Mouse (Mus musculus) adrenal gland, postnatal 4 days (tissue): ENCODE measurements around the gene Cacng1. TPM values are rescaled to one million over a fixed set of nuclear protein-coding genes. Genes with fewer than 3 reads are reported as not detected.

ENCODE experiments used
- DNase-seq, 2 experiments: peaks; one replicate each; pipeline ENCODE4 v3.0.0; 2021 to 2022; ENCODE audit warnings: low spot score in 2 of 2, mixed read lengths in 2 of 2
- long read RNA-seq, 2 experiments: library from polyadenylated mRNA; stranded (forward); transcript quantifications; one replicate each; pipeline ENCODE4 v2.0.0; 2021
- total RNA-seq, 2 experiments: library from RNA; stranded (reverse); gene quantifications; 2 replicates each; pipeline ENCODE4 v1.2.3; 2021

The Cacng1 gene
- total RNA-seq, result 10 to 100 TPM in 1 of 2 experiments, 1 to 10 TPM in 1; 2.4 to 11.1 TPM
- long read RNA-seq, experiment 1, transcript Cacng1-201 (4 exons, 1,249 nt), result major isoform, 10 of 11 reads
- long read RNA-seq, experiment 1, partial matches to known transcripts, result 1 of 11 reads
- long read RNA-seq, experiment 1, other reads (novel, unspliced or antisense), result 0 of 11 reads
- long read RNA-seq, experiment 2, result 0 reads

DNA sequence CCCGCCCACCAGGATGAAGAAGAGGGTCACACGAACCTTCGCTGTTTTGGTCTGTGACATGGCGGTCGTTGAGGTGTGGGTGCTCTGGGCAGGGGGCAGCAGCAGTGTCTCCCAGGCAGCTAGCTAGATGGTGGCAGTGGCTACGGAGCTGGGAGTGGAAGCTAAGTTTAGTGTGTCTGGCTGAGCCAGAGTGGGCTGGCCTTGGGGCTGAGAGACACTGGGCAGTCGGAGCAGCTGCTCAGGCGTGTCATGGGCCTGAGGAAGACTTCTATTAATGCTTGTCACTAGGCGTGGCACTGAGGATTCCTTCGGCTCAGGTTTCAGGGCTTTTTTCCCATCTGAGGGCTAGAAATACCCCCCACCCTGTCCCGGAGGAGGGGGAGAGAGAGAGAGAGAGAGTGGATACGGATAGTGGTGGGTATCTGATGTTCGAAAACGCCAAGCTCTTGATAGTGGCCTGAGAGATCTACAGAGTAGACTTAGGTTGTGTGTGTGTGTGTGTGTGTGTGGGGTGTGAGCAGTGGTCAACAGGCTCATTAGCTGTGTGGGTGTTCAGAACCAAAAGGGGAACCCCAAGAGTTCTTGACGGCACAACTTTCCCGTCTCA, at the start of gene Cacng1:
Gene Cacng1 (minus strand): TSS at position 191 of the 607 bp plus-strand sequence.
- no peak for DNase-seq

DNA sequence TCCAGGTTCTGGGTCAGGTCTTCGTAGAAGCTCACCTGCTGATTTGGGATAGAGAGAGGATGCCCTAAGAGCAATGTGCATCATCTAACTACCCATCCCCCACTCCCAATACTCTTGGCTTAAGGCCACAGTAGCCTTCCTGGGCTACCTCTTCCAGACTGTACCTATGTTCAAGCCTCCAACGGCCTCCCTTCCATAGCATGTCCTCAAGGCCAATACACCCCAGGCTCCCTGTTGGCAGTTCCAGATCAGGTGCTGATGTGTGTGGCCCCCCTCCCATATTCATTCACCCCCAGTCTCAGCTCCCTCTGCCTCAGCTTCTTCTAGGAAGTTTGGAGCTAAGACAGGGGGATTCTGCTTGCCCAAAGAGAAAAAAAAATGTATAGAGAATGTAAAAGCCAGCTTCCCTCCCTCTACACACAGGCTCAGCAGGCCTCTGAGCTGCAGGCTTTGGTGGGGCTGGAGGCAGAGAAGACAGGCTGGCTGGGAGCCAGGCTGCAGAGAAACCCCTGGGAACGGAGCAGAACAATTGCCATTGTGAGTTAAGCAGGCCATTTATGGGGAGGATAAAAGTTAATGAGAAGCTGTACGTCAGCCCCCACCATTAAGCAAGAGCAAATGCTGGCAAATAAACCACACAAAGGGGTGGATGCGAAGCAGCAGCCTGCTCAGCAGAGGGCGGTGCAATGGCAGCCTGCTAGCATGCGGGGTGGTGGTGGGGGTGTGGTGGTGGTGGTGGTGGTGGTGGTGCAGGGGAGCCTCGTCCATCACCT, 46.6 kb upstream of the Cacng1 start:
- DNase-seq, result no peak

DNA sequence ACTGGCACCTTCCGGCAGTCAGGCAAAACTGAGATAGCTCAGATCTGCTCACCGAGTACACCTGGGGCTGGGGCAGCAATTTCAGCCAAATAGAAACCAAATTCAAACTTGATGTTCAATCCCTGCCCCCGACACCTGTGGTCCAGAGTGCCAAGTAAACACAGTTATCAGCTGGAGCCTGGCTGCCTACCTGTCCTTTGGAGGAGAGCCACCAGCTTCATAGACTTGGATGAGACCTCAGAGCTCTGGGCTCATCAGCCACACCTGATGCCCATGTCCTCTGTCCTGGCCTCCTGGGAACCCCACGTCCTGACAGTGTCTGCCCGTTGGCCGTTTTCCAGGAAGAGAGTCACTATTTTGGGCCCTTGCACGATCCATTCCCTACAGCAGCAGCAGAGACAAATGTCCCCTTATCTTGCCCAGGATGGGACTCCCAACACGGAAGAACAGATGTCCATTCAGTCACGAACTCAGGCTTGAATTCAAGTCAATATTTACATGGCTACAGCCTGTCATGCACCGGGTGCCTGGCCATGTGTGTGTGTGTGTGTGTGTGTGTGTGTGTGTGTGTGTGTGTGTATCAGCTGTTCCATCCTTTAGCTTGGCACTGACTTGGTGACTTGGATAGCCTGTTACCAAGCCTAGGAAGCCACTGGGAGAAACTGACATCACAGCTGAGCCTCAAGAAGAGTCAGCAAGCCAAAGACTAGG, 45.6 kb upstream of the Cacng1 start:
- DNase-seq, result no peak

DNA sequence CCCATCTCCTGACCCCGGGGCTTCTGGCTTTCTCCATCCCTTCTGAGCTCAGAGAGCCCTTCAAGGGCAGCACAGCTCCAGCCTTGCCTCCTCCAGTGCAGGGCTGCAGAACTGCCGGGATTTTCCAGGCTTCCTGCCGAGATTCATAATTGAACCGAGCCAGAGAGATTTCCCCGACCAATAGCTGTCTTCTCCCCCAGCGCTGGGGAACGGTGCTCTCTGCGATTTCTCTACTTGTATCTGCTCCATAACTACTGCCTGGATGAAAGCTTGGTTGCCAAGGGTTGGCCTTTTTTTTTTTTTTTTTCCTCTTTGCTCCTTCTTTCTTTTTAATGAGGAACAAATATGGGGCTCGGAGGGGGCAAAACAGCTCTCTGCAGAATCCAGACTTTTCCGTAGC, 43.7 kb upstream of the Cacng1 start:
- no peak for DNase-seq

DNA sequence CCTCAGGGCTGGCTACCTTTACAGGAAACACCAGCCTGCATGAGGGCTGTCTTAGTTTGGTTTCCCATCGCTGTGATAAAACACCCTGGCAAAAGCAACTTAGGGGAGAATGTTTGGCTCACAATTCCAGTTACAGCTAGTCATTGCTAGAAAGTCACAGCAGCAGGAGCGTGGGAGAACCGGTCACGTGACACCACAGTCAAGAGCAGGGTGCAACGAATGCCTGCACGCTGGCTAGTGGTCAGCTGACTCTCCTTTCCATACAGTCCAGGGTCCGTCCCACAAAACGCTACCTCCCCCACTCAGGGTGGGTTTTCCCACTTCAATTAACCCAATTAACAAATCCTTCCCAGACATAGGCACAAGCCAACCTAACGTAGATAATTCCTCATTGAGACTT, 43.2 kb upstream of the Cacng1 start:
- DNase-seq, result no peak

DNA sequence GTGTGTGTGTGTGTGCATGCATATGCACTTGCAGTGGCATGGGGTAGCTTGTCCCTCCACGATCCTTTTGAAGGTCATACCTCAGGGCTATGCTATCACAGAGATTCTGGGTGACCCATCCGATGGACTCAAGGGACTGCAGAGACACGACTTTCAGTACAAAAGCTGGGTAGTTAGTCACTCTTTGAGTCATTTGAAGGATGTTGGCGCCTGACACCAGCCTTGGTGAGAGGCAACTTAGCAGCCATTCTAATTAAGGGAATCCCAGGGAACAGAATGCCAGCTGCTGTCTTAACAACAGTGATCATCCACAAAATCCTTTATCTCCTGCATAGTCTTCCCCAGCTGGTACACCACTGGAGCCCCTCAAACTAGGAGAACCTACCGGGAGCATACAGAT, 32.8 kb upstream of the Cacng1 start:
- no peak for DNase-seq

DNA sequence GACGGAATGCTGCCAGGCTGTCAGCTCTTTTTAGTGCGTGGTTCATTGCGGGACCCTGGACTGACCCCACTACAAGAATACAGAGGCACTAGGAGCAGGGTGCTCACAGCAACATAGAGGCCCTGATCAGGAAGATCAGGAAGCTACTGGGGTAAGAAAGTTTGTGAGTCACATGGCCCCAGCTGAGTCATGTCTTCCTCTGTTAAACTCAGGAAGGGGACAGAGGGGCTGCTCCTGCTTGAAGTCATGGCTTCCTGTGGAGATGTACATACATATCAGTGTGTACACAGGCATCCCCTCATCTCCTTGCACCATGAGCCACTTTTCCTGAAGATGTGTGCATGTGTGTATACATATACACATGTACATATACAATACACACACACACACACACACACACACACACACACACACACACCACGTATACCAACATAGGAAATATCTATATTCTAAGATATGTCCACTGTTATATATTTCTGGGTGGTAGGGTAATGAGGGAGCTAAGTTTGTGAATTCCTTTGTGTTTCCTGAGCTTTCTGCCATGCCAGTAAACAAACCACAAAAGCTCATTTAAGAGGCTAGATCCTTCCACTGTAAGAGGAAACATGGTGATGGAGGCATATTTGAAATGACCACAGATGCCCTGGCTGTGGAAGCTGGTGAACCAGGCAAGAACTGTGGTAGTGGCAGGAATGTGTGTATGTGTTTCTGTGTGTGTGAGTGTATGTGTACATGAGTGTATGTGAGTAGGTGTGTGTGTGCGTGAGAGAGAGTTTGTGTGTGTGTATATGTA, 32.1 kb upstream of the Cacng1 start:
- no peak for DNase-seq

DNA sequence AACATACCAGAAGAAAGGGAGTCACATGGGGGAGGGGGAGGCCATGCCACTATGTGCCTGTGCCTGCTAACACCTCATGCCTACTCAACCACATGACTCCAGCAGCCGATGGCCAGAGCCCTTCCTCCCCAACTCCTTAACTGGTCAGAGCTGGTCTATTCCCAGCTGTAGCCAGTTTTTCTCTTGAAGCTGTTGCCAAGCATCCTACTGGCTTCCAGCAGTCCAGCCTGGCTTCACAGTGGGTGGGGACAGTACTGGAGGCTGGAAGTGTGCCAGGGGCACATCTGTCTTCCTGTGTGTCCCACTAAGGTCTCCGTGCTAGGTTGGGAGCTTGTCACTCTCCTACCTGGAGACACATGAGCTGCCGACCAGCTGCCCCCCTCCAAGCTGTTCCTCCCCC, 26.8 kb upstream of the Cacng1 start:
- DNase-seq, result no peak

DNA sequence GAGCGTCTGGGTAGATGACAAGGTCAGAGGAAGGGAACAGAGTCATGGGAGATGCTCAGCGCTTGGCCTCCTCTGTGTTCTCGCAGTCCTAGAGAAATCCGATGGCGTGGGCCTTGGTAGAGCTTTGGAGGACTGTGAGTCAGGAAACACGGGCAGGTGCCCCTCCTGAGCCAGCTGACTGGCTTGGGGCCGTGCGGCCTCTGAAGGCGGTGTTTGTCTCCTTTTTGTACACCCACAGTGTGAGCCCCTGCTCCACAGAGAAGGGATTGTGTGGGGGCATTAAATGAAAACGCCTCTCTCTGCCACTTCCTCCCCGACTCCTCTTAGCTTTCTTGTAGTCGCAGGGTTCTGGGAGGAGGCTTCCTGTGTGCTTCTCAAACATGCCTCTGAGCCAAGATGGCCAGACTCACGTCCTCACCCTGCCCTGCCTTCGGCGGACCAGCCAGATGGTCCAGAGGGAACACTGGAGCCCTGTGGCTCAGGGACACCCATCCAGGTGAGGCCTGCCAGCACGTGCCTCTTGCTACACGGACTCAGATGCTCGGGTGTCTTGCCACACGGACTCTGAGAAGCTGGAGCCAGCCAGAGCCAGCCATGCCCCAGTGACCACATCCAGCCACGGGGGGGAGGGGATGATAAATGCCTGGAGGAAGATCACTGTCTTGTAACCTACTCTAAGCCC, 22.2 kb upstream of the Cacng1 start:
- no peak for DNase-seq

DNA sequence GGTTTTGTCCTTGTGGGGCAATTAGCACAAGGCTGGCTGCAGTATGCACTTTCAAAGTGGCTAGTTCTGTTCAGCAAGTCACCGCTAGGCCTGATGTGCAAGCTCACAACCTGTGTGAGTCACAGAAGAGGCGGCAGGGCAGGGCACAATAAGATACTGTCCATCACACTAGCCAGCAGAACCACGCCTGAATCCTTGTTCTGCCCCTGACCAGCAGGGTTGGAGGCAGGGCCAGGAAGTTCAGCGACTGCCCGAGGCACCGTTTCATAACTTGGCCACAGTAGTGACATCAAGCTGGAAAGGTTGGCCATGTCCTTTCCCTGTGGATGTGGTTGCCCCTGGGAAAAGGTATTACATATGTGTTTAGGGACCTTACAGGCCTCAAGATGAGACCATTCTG, 21.6 kb upstream of the Cacng1 start:
- DNase-seq, result no peak

DNA sequence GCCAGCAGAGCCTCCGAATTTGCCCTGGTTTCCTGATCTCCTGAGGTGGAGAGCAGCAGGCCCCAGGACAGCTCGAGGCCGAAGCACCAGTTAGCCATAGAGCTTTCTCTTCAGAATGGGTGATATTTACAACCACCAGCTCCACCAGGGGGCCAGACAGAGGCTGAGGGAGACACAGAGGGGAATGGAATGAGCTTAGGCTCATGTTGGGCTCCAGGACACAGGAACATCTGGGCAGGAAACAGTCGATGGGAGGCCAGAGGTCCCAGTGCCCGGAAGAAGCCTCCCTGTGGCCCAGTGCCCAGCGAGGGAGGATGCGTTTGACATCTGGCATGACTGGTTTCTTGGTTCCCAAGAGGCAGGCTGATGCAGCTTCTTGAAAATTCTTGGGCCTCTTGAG, 17.8 kb upstream of the Cacng1 start:
- no peak for DNase-seq

DNA sequence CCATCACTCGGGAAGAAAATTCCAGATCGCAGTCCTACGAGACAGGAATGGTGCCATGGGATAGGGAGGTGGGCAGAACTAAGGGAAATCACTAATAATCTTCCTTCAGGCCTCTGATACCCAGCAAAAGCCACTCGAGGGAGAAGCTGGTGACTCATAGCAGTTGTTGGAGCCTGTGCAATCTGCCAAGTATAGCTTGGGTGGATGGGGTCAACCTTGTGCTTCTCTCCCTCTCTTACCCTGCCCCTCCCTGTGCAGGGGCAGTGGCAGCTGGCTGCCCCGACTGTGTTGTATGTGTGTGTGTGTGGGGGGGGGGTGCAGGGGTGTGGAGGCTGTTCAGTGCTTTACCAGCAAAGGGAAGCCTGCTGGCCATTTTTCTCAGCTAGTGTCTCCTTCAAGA, 15.2 kb upstream of the Cacng1 start:
- DNase-seq, result no peak

DNA sequence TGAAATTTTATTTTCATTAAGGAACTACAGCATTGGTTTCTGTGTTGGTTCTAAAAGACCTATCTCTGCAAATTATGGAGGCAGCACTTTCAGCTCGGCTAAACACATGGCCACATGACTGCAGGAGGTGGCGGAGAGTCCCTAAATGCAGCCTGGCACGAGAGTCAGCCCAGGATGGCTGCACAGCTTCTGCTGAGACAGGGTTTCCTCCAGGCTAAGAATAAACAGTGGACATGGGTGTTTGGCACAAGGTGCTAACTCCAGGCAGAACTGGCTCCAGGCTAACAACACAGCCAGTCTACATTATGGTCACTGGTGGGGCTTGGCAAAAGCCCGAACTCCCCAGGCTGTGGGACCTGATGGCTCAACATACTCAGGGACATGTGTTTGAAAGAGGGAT, 14.6 kb upstream of the Cacng1 start:
- no peak for DNase-seq

DNA sequence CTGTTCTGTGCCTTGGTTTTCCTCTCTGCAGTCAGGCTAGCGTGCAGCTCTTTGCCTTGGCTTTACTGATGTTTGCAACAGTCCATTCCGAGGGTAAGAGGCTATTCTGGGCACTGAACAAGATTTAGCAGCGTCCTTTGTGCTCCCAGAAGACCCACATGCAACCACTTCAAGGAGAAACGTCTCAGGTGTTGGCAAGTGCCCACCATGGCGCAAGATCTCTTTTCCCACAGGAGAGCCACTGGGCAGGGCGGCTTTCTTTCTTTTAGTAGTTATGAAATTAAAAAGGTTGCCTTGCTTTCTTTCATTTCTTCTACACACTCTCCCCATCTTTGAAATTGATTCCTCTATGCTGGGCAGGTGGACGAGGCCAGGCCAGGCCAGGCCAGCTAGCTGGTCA, 12.8 kb upstream of the Cacng1 start:
- DNase-seq, result no peak

DNA sequence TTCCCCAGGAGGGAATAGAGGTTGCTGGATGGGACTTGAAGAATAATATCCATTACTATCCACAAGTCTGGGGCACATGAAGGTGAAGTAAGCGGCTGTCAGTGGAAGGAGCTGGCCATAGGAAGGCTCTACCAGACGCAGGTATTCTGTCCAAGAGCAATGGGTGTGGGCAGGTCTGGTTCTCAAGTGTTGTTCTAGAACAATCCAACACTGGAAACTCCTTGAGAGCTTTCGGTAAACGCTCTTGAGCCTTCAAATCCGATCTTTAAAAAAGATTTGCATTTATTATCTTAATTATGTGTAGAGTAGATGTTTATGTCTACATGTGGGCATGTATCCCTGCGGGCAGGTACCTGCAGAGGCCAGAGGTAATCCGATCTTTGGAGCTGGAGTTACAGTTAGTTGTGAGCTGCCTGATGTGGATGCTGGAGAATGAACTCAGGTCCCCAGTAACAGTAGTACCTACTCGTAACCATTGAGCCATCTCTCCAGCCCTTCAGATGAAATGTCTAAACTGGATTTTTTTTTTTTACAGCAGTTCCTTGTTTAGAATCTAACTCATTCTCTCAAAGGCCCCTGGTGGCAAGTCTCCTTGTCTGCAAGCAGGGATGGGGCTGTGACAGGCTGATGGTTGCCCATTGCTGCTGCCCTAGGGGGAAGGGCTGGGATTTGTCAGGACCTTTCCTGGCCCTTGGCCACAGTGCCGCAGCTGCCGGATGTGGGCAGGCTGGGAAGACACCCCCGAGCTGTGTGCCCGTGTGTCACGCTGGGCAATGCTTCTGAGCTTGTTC, 11.9 kb upstream of the Cacng1 start:
- no peak for DNase-seq

DNA sequence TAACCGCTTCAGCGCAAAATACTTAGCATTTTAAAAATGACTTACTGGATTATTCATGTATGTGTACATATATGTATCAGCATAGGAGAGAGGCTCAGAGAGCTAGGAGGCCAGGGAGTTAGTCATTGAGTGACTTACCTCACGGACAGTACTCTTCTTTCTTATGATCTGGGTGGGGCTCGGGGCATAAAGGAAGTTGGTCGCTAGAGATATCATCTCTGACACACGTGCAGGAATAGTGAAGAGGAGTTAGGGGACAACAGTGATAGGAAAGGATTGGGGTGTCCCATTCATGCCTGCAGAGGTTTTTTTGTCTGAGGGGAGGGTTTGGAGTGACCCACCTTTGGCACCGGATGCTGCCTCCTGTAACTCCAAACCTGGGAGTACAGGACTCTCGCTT, 8.3 kb upstream of the Cacng1 start:
- DNase-seq, result no peak

DNA sequence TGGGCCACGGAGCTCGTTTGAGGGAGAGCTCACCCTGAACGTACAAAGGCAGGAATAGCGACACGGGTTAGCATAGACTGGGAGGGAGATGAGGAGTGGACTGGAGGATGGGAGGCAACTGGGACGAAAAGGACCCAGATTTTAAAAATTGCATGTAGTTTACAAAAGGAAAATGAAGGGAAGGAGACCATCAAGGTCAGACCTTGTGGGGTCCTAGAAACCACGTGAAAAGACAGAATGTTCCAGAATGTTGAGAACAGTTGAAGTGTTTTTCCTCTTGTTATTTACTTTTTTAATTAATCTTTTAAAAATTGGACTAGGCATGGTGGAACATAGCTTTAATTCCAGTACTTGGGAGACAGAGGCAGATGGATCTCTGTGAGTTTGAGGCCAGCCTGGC, 4.7 kb upstream of the Cacng1 start:
- no peak for DNase-seq

DNA sequence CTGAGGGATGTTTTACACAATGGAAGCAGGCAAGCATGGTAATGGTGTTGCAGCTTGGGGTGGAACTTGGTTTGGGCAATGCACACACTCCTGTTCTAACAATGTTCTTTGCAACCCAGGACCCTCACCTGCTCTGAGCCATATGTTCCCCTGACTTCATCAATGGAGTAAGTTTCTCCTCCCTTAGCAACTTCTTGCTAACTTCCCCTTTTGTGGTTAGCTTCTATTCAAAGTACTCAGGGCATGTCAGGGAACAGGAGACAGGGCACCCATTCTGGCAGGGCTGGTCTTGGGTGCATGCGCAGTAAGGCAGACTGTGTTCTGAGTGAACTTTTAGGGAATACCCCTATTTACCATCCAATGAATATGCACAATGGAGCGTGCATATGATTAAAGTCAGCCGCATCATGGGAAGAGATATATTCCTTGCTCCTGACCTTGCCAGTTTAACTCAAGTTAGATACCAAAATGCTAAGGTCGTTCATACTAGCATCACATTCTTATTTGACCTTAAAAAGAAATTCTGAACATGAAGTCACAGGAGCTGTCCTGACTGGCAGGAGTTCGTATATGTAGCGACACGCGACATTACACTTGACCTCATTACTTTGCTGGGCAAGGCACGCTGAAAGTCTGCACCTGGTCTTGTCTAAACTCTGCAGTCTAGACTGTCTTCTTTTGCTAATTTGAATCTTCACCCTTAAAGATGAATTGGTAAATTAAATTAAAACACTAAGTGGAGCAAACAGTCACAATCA, 4.1 kb upstream of the Cacng1 start:
- DNase-seq, result no peak

DNA sequence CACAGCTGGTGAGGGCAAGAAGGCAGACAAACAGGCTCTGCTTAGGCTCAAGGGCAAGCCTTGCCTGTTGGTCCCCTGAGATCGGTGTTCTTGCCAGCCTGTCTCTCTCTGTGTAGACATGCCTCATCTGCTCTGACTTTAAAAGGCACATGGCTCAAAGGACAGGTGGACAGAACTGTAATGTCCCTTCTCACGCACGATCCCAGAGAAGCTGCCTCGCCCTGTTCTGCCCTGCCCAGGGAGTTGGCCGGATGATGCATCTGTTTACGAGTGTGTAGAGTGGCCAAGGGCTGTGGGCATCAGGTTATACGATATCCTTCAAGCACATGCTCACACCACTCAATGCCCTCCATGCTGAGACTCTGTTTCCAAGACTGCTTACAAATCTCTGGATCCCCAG, 2.0 kb downstream of the Cacng1 start:
- no peak for DNase-seq
